Mouse (Mus musculus) C2C12 (cell line): Measurements from ENCODE around the gene Rem2. TPM values are rescaled to one million over a fixed set of nuclear protein-coding genes. Genes with fewer than 3 reads are reported as not detected.

Experiments
- H3K27me3 ChIP-seq: one replicate; pipeline ENCODE4 v1.6.1; 2011; ENCODE audit not compliant: control insufficient read depth, insufficient read depth, insufficient read length
- H3K36me3 ChIP-seq: one replicate; pipeline ENCODE4 v1.6.1; 2011; ENCODE audit not compliant: control insufficient read depth, insufficient read depth
- H3K4me3 ChIP-seq: one replicate; pipeline ENCODE4 v1.5.1; 2011; ENCODE audit warnings: mild to moderate bottlenecking, control low read depth; ENCODE audit not compliant: poor library complexity, insufficient read depth, severe bottlenecking
- H3K79me2 ChIP-seq: one replicate; pipeline ENCODE4 v1.6.1; 2011; ENCODE audit not compliant: control insufficient read depth, insufficient read depth
- H3K79me3 ChIP-seq: one replicate; pipeline ENCODE4 v1.6.1; 2011; ENCODE audit warnings: low read depth, control low read depth
- H3ac ChIP-seq: one replicate; pipeline ENCODE3; 2011; ENCODE audit warnings: low read depth; ENCODE audit not compliant: control insufficient read depth, insufficient read length
- CEBPB ChIP-seq: IDR thresholded peaks from one replicate; pipeline ENCODE4 v1.6.1; 2011; ENCODE audit warnings: low read depth, mild to moderate bottlenecking, control low read depth, moderate library complexity
- CTCF ChIP-seq: IDR thresholded peaks from one replicate; pipeline ENCODE4 v1.5.1; 2011; ENCODE audit not compliant: control insufficient read depth, insufficient read depth, insufficient read length
- FOSL1 ChIP-seq: IDR thresholded peaks from one replicate; pipeline ENCODE4 v1.8.0; 2011; ENCODE audit warnings: mild to moderate bottlenecking, low read length; ENCODE audit not compliant: poor library complexity, insufficient read depth, severe bottlenecking
- MAX ChIP-seq: IDR thresholded peaks from one replicate; pipeline ENCODE4 v1.6.1; 2011; ENCODE audit warnings: mild to moderate bottlenecking, control low read depth
- MYOD1 ChIP-seq: IDR thresholded peaks from one replicate; pipeline ENCODE4 v1.6.1; 2011; ENCODE audit warnings: low read depth; ENCODE audit not compliant: control insufficient read depth, insufficient read length
- MYOG ChIP-seq: IDR thresholded peaks from one replicate; pipeline ENCODE4 v1.6.1; 2011; ENCODE audit not compliant: control insufficient read depth, insufficient read length; ENCODE audit errors: extremely low read depth
- USF1 ChIP-seq: IDR thresholded peaks from one replicate; pipeline ENCODE4 v1.6.1; 2011; ENCODE audit warnings: low read depth, mild to moderate bottlenecking, control low read depth, moderate library complexity
- polyA plus RNA-seq: library from polyadenylated mRNA; unstranded; fragments of >200 nt; fragmentation: generic; extraction: Trizol; gene quantifications from one replicate; pipeline ENCODE4 v1.2.1, GENCODE M21; 2012; ENCODE audit warnings: missing spikeins

Gene Rem2
- polyA plus RNA-seq, 1 experiment = 0.56 TPM

GRCm38 (mm10) chr14:54462146-54462545, 13.8 kb upstream of the Rem2 start:
- no peak overlapping the region for H3K4me3 ChIP-seq
- H3K27me3 ChIP-seq = no peaks in the 10 kb centered on the region
- H3K79me2 ChIP-seq = peaks cover 29% of the 10 kb centered on the region
- no peak for TF ChIP-seq CEBPB
- no peak for TF ChIP-seq MYOD1
- no peak for TF ChIP-seq USF1
- no peak for TF ChIP-seq CTCF
- no peak for TF ChIP-seq MAX
- TF ChIP-seq MYOG = no peak
- no peak for TF ChIP-seq FOSL1
- no peak overlapping the region for H3ac ChIP-seq
- no peaks in the 10 kb centered on the region for H3K79me3 ChIP-seq
- H3K36me3 ChIP-seq = peaks cover 13% of the 10 kb centered on the region

GRCm38 (mm10) chr14:54463108-54463958, 12.6 kb upstream of the Rem2 start:
- TF ChIP-seq MAX (no peak), USF1 (no peak), MYOG (no peak), MYOD1 (no peak), CEBPB (no peak), FOSL1 (no peak), CTCF (no peak)
- H3K79me3 ChIP-seq = no peaks in the 10 kb centered on the region
- peak overlapping the region; percentile 79 for H3K4me3 ChIP-seq
- no peaks in the 10 kb centered on the region for H3K27me3 ChIP-seq
- peaks cover 23% of the 10 kb centered on the region for H3K36me3 ChIP-seq
- H3K79me2 ChIP-seq = peaks cover 36% of the 10 kb centered on the region
- peak overlapping the region; percentile 21 for H3ac ChIP-seq

GRCm38 (mm10) chr14:54463959-54464292, 12.0 kb upstream of the Rem2 start, which contains the start of gene Lrp10:
Gene Lrp10 (plus strand): TSS chr14:54464137.
- TF ChIP-seq MAX = peak; percentile 27
- TF ChIP-seq MYOG = no peak
- Histone ChIP-seq H3K79me2 (peaks cover 36% of the 10 kb centered on the region), H3K27me3 (no peaks in the 10 kb centered on the region), H3K36me3 (peaks cover 29% of the 10 kb centered on the region), H3K79me3 (no peaks in the 10 kb centered on the region), H3ac (peak within 1 kb of the TSS; percentile 93), H3K4me3 (peak within 1 kb of the TSS; percentile 79)

GRCm38 (mm10) chr14:54464293-54465005, 11.5 kb upstream of the Rem2 start:
- H3K79me3 ChIP-seq = no peaks in the 10 kb centered on the region
- H3ac ChIP-seq = peak overlapping the region; percentile 93
- TF ChIP-seq MYOG (no peak), CEBPB (no peak)
- H3K27me3 ChIP-seq = no peaks in the 10 kb centered on the region
- peaks cover 34% of the 10 kb centered on the region for H3K36me3 ChIP-seq
- H3K4me3 ChIP-seq = peak overlapping the region; percentile 79
- peaks cover 36% of the 10 kb centered on the region for H3K79me2 ChIP-seq

GRCm38 (mm10) chr14:54471467-54471866, 4.4 kb upstream of the Rem2 start:
- Histone ChIP-seq H3ac (no peak overlapping the region), H3K4me3 (no peak overlapping the region), H3K79me3 (no peaks in the 10 kb centered on the region), H3K36me3 (peaks cover 38% of the 10 kb centered on the region), H3K79me2 (peaks cover 14% of the 10 kb centered on the region), H3K27me3 (no peaks in the 10 kb centered on the region)
- no peak for TF ChIP-seq MYOG

GRCm38 (mm10) chr14:54472671-54473070, 3.2 kb upstream of the Rem2 start:
- Histone ChIP-seq H3K79me2 (peaks cover 2% of the 10 kb centered on the region), H3ac (no peak overlapping the region), H3K79me3 (no peaks in the 10 kb centered on the region), H3K27me3 (no peaks in the 10 kb centered on the region), H3K4me3 (no peak overlapping the region), H3K36me3 (peaks cover 27% of the 10 kb centered on the region)
- TF ChIP-seq MYOG (no peak), CEBPB (no peak), MYOD1 (no peak), CTCF (no peak), FOSL1 (no peak), USF1 (no peak), MAX (no peak)
